Mouse (Mus musculus): ENCODE data around the gene Nsun2. TPM values are rescaled to one million over a fixed set of nuclear protein-coding genes. Genes with fewer than 3 reads are reported as not detected.

Gene Nsun2
- polyA plus RNA-seq, 1 experiment from 2014 or later: 131 TPM

DNA sequence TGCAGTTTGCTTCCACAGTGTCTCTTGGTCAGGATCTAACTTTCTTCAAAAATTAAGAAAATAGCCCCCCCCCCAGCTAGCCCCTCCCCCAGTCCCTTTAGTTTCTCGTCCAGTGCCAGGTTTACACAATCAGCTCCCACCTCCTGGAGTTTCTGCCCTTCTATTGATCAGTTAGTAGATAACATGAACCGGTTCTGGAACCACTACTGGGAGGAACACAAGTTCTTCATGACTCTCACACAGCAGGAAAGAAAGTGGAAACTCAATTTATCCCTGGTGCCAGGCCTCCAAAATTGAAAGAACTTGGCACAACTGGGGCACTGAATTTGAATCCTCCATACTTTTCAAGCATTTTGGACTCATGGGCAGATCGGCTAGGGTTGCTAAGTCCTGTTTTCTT lies 121.0 kb downstream of the Nsun2 start:
- ATAC-seq (ENCODE audit: insufficient number of reproducible peaks, insufficient read depth, low FRiP score, low TSS enrichment, low read depth): no peak
- H3K9me3 ChIP-seq: no peaks in the 10 kb centered on the region
- no peaks in the 10 kb centered on the region for H3K36me3 ChIP-seq
- H3K4me2 ChIP-seq: no peak overlapping the region
- H3K27me3 ChIP-seq: no peaks in the 10 kb centered on the region
- no peak overlapping the region for H3K4me3 ChIP-seq (replicated peaks)
- H3K4me1 ChIP-seq (replicated peaks): no peaks in the 10 kb centered on the region
- H3K27ac ChIP-seq: no peak overlapping the region
- H3K9ac ChIP-seq (replicated peaks): no peak overlapping the region
- 83% methylated on average over 3 of the region's 3 CpGs for WGBS

- Histone ChIP-seq H3K27ac (no peak overlapping the region), H3K27me3 (no peaks in the 10 kb centered on the region), H3K9ac (replicated peaks) (no peak overlapping the region), H3K9me3 (no peaks in the 10 kb centered on the region), H3K36me3 (no peaks in the 10 kb centered on the region), H3K4me1 (replicated peaks) (no peaks in the 10 kb centered on the region), H3K4me2 (no peak overlapping the region), H3K4me3 (replicated peaks) (no peak overlapping the region)
- no peak for ATAC-seq (ENCODE audit: insufficient number of reproducible peaks, insufficient read depth, low FRiP score, low TSS enrichment, low read depth)
- WGBS: 83% methylated on average over 5 of the region's 5 CpGs
These were observed 138.6 kb downstream of the Nsun2 start for GRCm38 (mm10) chr13:69672121-69672520.

DNA sequence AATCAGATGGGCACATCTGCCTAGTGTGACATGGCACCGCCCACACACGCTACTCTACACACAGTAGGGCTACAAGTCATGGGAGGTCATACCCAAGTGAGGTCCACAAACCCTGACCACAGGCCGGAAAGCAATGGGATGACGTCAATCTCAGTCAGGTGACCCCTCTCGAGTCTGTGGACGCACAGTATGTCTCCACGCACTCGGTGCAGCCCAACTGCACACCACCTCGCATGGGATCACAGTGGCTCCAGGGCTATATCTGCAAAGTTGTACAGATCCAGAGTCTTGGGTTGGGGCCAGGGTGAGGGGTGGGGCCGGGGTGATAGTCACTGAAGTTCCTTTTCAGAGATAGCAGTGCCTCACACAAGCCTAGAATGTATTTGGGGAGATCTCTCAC lies 139.0 kb downstream of the Nsun2 start:
- 87% methylated on average over 10 of the region's 10 CpGs for WGBS
- no peaks in the 10 kb centered on the region for H3K9me3 ChIP-seq
- no peak for ATAC-seq (ENCODE audit: insufficient number of reproducible peaks, insufficient read depth, low FRiP score, low TSS enrichment, low read depth)

GRCm38 (mm10) chr13:69673197-69673920 lies 139.8 kb downstream of the Nsun2 start:
- 78% methylated on average over 5 of the region's 5 CpGs for WGBS
- H3K4me3 ChIP-seq (replicated peaks): no peak overlapping the region
- H3K27ac ChIP-seq: no peak overlapping the region
- no peak overlapping the region for H3K4me2 ChIP-seq
- no peak overlapping the region for H3K9ac ChIP-seq (replicated peaks)
- no peaks in the 10 kb centered on the region for H3K27me3 ChIP-seq
- no peaks in the 10 kb centered on the region for H3K4me1 ChIP-seq (replicated peaks)
- no peak for ATAC-seq (ENCODE audit: insufficient number of reproducible peaks, insufficient read depth, low FRiP score, low TSS enrichment, low read depth)
- no peaks in the 10 kb centered on the region for H3K36me3 ChIP-seq
- no peaks in the 10 kb centered on the region for H3K9me3 ChIP-seq

More for the DNA sequence above, 139.0 kb downstream of the Nsun2 start:
- H3K4me1 ChIP-seq (replicated peaks): no peaks in the 10 kb centered on the region
- H3K27ac ChIP-seq: no peak overlapping the region
- no peak overlapping the region for H3K4me3 ChIP-seq (replicated peaks)
- H3K9ac ChIP-seq (replicated peaks): no peak overlapping the region
- H3K36me3 ChIP-seq: no peaks in the 10 kb centered on the region
- no peak overlapping the region for H3K4me2 ChIP-seq
- H3K27me3 ChIP-seq: no peaks in the 10 kb centered on the region

DNA sequence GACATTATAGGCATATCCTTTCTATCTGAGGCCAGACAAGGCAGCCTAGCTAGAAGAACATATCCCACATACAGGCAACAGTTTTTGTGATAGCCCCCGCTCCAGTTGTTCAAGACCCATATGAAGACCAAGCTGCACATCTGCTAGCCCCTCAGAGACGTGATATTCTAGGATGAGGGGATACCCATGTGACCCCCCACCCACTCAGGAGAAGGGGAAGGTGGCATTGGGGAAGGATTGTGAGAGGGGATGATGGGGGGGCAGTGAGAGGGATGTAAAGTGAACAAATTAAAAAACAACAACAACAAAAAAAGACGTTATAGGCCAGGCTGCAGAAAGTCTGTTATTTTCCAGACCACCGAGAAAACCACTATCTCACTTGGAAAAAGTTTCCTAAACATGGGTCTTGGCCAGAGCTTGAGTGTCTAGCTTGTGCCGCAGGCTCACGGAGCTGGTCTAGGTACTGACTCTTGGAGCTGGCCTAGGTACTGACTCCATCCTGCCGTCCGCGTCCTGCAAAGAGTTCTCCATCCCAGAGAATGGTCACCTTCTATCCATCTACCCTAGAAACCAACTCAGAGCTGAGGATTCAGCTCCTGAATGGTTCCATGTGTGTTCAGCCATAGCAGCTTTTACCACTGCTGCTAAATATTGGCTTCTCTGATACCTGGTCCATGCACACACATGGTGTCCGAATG lies 140.5 kb downstream of the Nsun2 start:
- Histone ChIP-seq H3K4me2 (no peak overlapping the region), H3K4me3 (replicated peaks) (no peak overlapping the region), H3K9me3 (no peaks in the 10 kb centered on the region), H3K36me3 (no peaks in the 10 kb centered on the region), H3K4me1 (replicated peaks) (no peaks in the 10 kb centered on the region), H3K27ac (no peak overlapping the region), H3K9ac (replicated peaks) (no peak overlapping the region), H3K27me3 (no peaks in the 10 kb centered on the region)
- 55% methylated on average over 10 of the region's 10 CpGs for WGBS
- ATAC-seq (ENCODE audit: insufficient number of reproducible peaks, insufficient read depth, low FRiP score, low TSS enrichment, low read depth): no peak

Other genes starting within 250 kb of the Nsun2 start
- 6.3 and 7.3 TPM in 2 replicates for gene Tent4a, start 871 bp downstream of the Nsun2 start, polyA plus RNA-seq (2016; fragmentation: Nextera tagmentation; extraction: Ambion mirVana)
- gene Srd5a1, start 77.7 kb downstream of the Nsun2 start, polyA plus RNA-seq (2016; fragmentation: Nextera tagmentation; extraction: Ambion mirVana): 27.9 and 28.6 TPM in 2 replicates
- 2.5 and 2.9 TPM in 2 replicates for gene Ube2ql1, start 206.1 kb downstream of the Nsun2 start, polyA plus RNA-seq (2016; fragmentation: Nextera tagmentation; extraction: Ambion mirVana)

All from limb, embryonic 12.5 days (tissue).